Mouse (Mus musculus): ENCODE measurements around the gene Tmod1.

GRCm38 (mm10) chr4:46111361-46111760 is 72.6 kb downstream of the Tmod1 start:
- TF ChIP-seq POLR2A (IDR thresholded peaks at IDR 0.05; ENCODE audit: low read depth, low read length) (no peak), CTCF (IDR thresholded peaks at IDR 0.05; ENCODE audit: extremely low read depth, insufficient read length, insufficient replicate concordance, low read depth, low read length) (no peak)

All from small intestine, adult 2 months (tissue).